Mouse (Mus musculus): ENCODE measurements around the gene Sod2. TPM values are rescaled to one million over a fixed set of nuclear protein-coding genes. Genes with fewer than 3 reads are reported as not detected.
"Not testable (repeated sequence)": the region's sequence is repeated elsewhere in the genome, so short reads cannot be mapped to it uniquely, and the experiment has no call there.

The Sod2 gene
- total RNA-seq, 2 experiments from 2014 or later: 8.3 to 45.7 TPM

DNA sequence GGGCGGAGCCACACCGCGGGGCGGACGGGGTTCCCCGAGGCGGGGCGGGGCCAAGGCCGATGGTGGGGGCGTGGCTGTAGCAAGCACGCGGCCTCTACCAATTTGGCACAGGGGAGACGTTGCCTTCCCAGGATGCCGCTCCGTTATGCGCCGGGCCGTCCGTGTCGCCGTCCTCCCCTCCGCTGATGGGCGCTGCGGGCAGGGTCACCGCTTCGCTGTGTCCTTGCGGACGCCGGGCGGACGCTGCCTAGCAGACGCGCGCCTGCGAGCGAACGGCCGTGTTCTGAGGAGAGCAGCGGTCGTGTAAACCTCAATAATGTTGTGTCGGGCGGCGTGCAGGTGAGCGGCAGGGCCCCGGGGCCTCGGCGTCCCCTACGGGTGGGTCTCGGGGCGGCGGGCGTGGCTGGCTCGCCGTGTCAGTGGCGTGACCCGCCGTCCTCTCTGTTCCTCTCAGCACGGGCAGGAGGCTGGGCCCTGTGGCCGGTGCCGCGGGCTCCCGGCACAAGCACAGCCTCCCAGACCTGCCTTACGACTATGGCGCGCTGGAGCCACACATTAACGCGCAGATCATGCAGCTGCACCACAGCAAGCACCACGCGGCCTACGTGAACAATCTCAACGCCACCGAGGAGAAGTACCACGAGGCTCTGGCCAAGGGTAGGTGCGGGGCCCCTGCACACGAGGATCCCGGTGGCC lies 1.2 kb downstream of the Sod2 start:
- peak; percentile 96 for ATAC-seq (replicated peaks; ENCODE audit: low FRiP score, poor library complexity, severe bottlenecking)

DNA sequence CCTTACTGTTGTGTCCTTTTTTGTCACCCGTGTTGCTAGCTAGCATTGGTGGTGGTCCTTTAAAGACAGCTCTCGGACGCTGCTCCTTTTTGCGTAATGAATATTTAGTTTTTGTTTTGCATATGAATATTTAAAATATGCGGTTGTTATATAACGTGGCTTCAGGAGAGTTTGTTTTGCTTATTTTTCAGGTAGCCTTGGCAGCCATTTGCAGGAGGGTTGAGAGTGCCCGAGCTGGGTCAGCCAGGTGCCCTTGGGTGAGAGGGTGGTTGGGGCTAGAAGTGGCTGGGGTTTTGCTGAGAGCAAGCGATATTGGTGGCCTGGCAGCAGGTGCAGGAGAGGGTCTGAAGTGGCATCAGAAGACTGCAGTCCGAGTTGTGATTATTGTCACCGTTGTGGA lies 1.9 kb downstream of the Sod2 start:
- ATAC-seq (replicated peaks; ENCODE audit: low FRiP score, poor library complexity, severe bottlenecking): 0 out of 2 replicates have a peak, but pooled peaks have one; percentile 31

DNA sequence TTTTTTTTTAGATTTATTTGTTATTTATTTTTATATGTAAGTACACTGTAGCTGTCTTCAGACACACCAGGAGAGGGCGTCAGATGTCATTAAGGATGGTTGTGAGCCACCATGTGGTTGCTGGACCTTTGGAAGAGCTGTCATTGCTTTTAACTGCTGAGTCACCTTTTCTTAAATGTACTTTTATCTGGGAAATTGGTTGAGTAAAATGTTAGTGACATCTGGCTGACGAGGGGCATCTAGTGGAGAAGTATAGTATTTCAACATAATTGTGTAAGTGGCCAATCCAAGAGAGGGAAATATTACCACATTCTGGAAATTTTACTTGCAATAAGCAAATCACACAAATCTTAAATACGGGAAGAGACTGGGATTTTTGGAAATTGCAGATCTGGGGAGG lies 3.2 kb downstream of the Sod2 start:
- peak; percentile 68 for ATAC-seq (replicated peaks; ENCODE audit: low FRiP score, poor library complexity, severe bottlenecking)

DNA sequence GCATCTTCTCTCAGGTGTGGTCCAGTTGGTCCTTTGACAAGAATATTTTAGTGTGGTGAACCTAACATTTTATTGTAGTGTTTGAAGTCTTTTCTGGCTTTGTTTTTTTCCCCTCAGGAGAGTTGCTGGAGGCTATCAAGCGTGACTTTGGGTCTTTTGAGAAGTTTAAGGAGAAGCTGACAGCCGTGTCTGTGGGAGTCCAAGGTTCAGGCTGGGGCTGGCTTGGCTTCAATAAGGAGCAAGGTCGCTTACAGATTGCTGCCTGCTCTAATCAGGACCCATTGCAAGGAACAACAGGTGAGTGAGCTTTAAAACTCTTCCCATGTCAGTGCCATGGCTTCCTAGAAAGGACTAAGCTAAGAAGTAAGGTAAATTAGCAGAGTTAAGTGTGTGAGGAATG lies 6.7 kb downstream of the Sod2 start:
- no peak for ATAC-seq (replicated peaks; ENCODE audit: low FRiP score, poor library complexity, severe bottlenecking)

DNA sequence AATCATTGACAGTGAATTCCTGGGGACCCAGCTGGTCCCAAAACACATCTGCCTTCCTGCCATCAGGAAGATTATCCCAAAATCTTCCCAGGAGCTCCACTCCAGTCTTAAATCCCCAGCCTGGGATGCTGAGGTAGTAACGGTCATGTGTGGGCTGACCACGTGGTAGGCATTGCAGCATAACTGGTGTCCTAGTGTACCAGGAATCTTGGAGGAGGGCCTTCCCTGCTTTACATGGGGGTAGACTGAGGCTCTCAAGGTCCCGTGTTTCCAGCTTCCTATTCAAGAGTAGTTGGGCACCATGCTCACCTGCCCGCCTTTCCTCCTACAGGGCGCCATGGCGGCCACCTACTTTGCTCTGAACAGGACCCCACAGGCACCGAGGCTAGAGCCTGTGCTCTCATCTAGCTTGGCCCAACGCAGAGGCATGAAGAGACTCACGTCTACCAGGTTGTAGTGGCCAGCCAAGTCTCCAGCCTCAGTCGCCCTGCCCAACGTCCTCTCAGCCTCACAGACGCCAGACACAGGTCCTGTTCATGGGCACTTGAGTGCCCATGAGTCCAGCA lies 30.1 kb downstream of the Sod2 start:
- ATAC-seq (replicated peaks; ENCODE audit: low FRiP score, poor library complexity, severe bottlenecking): not testable (repeated sequence)

DNA sequence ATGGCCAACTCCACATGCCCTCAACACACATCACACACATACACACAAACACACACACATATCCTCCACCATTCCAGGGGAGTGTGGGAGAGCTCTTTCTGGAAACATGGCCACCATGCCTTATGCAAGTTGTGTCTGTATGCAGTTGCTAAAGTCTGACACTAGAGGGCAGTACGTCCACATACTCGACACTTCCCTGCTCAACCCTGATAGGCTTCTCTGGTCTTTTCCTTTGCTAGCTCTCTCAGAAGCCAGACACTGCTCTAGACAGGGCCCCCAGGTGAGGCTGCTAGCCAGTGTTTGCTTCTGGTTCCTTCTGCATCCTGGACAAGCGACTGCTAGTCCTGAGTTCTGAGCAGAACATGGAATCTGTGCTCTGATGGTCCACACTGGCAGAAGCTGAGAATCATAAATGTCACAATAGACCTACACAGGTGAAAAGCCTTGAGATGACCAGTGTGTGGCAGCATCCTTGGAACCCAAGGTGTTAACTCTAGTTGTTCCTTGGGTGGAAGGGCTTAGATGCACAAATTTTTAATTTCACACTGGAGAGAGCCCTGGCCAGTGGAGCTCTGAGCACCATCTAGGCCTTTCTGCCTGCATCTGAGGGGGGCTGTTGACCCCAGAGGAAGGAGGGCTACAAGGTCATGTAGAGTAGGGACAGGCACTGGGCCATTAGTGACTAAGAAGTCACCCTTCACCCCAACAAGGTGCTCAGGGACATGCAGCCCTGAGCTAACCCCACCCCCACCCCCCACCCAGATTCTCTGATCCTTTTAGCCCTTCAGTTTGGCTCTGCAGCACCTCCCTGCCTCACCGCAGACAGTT lies 37.4 kb downstream of the Sod2 start:
- ATAC-seq (replicated peaks; ENCODE audit: low FRiP score, poor library complexity, severe bottlenecking): peak; percentile 64; the same call in 1 of the 2 replicates

DNA sequence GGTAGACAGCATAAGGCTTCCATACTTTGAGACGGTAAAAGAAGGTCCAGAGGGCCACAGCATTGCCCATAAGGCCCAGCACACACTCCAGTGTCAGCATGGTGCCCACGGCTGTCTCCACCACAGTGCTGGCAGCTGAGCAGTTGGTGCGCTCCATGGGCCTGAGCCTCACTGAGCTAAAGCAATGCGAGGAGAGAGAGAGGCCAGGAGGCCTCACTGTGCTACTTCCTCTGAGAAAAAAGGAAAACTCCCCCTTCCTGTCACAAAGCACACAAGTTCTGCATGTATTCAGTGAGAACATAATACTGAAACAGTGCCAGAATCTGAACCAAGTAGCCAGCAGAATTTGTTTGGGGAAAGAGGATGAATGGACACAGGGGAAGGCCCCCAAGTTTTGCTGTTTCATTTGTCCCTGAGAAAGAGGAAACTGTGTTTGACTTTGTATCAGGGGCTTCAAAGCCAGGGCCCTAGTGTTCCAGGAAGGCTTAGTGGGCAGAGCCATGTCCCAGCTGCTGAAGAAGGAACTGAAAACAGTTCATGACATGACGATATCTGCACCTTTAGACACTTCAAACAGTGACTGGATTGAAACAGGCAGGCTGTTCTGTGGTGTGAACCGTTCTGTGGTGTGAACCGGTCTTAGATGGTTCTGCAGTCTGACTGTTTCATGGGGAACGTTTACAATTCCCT lies 45.6 kb downstream of the Sod2 start, which contains the start of gene Gpr31b:
TSS of gene Gpr31b (minus strand) at position 173 of the 690 bp plus-strand sequence.
- not testable (repeated sequence) for ATAC-seq (replicated peaks; ENCODE audit: low FRiP score, poor library complexity, severe bottlenecking)

DNA sequence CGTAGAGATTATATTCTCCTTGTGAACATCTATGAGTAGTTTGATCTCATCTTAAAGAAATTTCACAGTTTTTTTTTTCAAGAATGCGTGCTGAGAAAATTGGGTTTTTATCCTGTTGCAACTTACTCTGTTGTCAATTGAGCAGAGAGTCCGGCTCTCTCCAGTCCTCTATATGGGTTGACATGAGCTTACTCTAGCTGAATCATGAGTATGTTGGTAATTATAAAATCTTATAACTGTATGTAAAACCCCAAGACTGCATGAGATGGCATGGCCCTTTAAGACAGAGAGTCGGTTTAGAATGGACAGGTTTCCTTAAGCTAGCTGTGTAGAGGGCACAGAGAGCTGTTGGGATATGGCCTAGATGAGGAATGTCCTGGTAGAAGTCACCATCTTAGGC lies 54.2 kb downstream of the Sod2 start, which contains the start of gene Tcp10b:
TSS of gene Tcp10b (plus strand) at position 301 of the 400 bp plus-strand sequence.
- not testable (repeated sequence) for ATAC-seq (replicated peaks; ENCODE audit: low FRiP score, poor library complexity, severe bottlenecking)

DNA sequence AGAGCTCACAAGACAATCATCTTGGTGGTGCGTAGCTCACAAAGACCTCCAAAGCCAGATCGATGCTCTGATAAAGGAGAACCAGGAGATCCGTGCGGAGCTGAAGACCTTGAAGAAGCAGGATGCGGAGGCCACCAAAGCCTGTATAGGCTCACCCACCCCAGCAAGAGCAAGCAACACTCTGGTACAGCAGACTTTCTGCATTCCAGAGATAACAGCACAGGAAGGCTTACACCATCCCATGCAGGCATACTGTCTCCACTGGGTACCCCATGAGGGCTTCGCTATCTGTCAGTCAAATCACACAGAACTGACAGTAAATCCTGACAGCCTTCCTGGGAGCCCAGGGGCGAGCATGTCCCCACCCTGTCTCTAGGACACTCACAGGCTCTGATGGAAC lies 56.2 kb downstream of the Sod2 start:
- ATAC-seq (replicated peaks; ENCODE audit: low FRiP score, poor library complexity, severe bottlenecking): not testable (repeated sequence)

DNA sequence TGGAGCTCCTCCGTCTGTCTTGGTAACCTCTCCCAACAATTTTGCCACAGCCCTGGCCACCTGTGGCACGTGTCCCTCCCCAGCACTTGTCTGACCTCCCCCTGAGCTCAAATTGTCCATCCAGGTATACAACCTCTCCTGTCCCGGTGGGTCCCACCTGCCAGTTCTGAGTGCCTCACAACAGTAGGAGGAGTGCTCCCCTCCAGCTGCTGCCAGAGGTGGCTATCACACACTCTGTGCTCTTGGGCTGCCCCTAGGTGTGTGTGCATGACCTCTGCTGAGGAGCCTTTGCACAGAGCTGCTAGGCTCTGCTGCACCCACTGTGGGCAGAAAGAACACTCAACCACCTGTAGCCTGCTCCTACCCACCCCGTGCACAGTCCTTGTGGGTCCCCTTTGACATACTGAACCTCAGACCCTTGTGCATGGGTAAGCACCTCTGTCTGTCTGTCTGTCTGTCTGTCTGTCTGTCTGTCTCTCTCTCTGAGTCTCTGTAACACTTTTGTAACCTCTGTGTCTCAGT lies 61.3 kb downstream of the Sod2 start:
- not testable (repeated sequence) for ATAC-seq (replicated peaks; ENCODE audit: low FRiP score, poor library complexity, severe bottlenecking)

DNA sequence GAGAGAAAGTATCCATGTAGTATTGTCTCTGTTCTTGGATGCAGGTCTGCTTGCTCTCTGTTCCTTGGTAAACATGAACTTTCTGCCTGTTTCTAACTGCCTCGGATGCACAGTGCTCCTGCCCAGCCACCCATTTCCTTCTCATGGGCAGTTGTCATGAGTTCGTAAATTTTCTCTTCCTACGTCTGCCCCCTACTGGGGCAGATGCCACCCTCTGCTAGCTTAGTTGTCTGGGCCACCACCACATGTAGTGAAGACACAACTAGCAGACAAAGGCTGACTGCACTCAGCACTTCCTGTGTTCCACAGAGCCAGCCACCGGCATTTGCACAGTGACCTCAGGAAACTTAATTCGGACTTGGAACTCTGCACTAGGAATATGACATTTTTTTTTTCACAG lies 62.6 kb downstream of the Sod2 start:
- ATAC-seq (replicated peaks; ENCODE audit: low FRiP score, poor library complexity, severe bottlenecking): not testable (repeated sequence)

Other genes with a start within 250 kb of the Sod2 start
- 0.96 and 3.3 TPM in 2 replicates for gene Igf2r, start 237.2 kb upstream of the Sod2 start, total RNA-seq (2015; ENCODE audit: low replicate concordance)
- gene Igf2r, start 237.2 kb upstream of the Sod2 start, total RNA-seq (2017; ENCODE audit: low replicate concordance): 4.9 TPM in 2 replicates
- gene Mas1, start 138.7 kb upstream of the Sod2 start, total RNA-seq (2015; ENCODE audit: low replicate concordance): not detected in 2 replicates
- gene Mas1, start 138.7 kb upstream of the Sod2 start, total RNA-seq (2017; ENCODE audit: low replicate concordance): not detected in 2 replicates
- gene Mrgprh, start 130.8 kb upstream of the Sod2 start, total RNA-seq (2015; ENCODE audit: low replicate concordance): not detected in 2 replicates
- gene Mrgprh, start 130.8 kb upstream of the Sod2 start, total RNA-seq (2017; ENCODE audit: low replicate concordance): not detected in 2 replicates
- gene Pnldc1, start 96.6 kb upstream of the Sod2 start, total RNA-seq (2015; ENCODE audit: low replicate concordance): not detected in 2 replicates
- not detected in 2 replicates for gene Pnldc1, start 96.6 kb upstream of the Sod2 start, total RNA-seq (2017; ENCODE audit: low replicate concordance)
- 98.2 and 107 TPM in 2 replicates for gene Tcp1, start 91.1 kb upstream of the Sod2 start, total RNA-seq (2015; ENCODE audit: low replicate concordance)
- gene Tcp1, start 91.1 kb upstream of the Sod2 start, total RNA-seq (2017; ENCODE audit: low replicate concordance): 117 and 145 TPM in 2 replicates
- 44.4 and 51.4 TPM in 2 replicates for gene Mrpl18, start 90.5 kb upstream of the Sod2 start, total RNA-seq (2015; ENCODE audit: low replicate concordance)
- gene Mrpl18, start 90.5 kb upstream of the Sod2 start, total RNA-seq (2017; ENCODE audit: low replicate concordance): 33.6 and 46.0 TPM in 2 replicates
- not detected in 2 replicates for gene Acat3, start 66.2 kb upstream of the Sod2 start, total RNA-seq (2015; ENCODE audit: low replicate concordance)
- not detected in 2 replicates for gene Acat3, start 66.2 kb upstream of the Sod2 start, total RNA-seq (2017; ENCODE audit: low replicate concordance)
- 1.0 and 3.1 TPM in 2 replicates for gene Acat2, start 46.1 kb upstream of the Sod2 start, total RNA-seq (2015; ENCODE audit: low replicate concordance)
- 5.2 and 7.1 TPM in 2 replicates for gene Acat2, start 46.1 kb upstream of the Sod2 start, total RNA-seq (2017; ENCODE audit: low replicate concordance)
- 36.1 and 36.2 TPM in 2 replicates for gene Wtap, start 12.7 kb upstream of the Sod2 start, total RNA-seq (2015; ENCODE audit: low replicate concordance)
- 37.9 and 68.2 TPM in 2 replicates for gene Wtap, start 12.7 kb upstream of the Sod2 start, total RNA-seq (2017; ENCODE audit: low replicate concordance)
- 1.0 TPM in 1 of 2 replicates, not detected in the other for gene Gpr31b, start 45.5 kb downstream of the Sod2 start, total RNA-seq (2015; ENCODE audit: low replicate concordance)
- gene Gpr31b, start 45.5 kb downstream of the Sod2 start, total RNA-seq (2017; ENCODE audit: low replicate concordance): not detected in 2 replicates
- gene Tcp10b, start 54.3 kb downstream of the Sod2 start, total RNA-seq (2015; ENCODE audit: low replicate concordance): not detected in 2 replicates
- 0.14 and 1.6 TPM in 2 replicates for gene Tcp10b, start 54.3 kb downstream of the Sod2 start, total RNA-seq (2017; ENCODE audit: low replicate concordance)
- gene Unc93a, start 125.0 kb downstream of the Sod2 start, total RNA-seq (2015; ENCODE audit: low replicate concordance): not detected in 2 replicates
- gene Unc93a, start 125.0 kb downstream of the Sod2 start, total RNA-seq (2017; ENCODE audit: low replicate concordance): not detected in 2 replicates
- gene Smok2a, start 214.3 kb downstream of the Sod2 start, total RNA-seq (2015; ENCODE audit: low replicate concordance): not detected in 2 replicates
- not detected in 2 replicates for gene Smok2a, start 214.3 kb downstream of the Sod2 start, total RNA-seq (2017; ENCODE audit: low replicate concordance)
- not detected in 2 replicates for gene Smok2b, start 223.4 kb downstream of the Sod2 start, total RNA-seq (2015; ENCODE audit: low replicate concordance)
- 1.4 TPM in 1 of 2 replicates, not detected in the other for gene Smok2b, start 223.4 kb downstream of the Sod2 start, total RNA-seq (2017; ENCODE audit: low replicate concordance)